Mouse (Mus musculus): ENCODE measurements around the gene Rasgef1b.

DNA sequence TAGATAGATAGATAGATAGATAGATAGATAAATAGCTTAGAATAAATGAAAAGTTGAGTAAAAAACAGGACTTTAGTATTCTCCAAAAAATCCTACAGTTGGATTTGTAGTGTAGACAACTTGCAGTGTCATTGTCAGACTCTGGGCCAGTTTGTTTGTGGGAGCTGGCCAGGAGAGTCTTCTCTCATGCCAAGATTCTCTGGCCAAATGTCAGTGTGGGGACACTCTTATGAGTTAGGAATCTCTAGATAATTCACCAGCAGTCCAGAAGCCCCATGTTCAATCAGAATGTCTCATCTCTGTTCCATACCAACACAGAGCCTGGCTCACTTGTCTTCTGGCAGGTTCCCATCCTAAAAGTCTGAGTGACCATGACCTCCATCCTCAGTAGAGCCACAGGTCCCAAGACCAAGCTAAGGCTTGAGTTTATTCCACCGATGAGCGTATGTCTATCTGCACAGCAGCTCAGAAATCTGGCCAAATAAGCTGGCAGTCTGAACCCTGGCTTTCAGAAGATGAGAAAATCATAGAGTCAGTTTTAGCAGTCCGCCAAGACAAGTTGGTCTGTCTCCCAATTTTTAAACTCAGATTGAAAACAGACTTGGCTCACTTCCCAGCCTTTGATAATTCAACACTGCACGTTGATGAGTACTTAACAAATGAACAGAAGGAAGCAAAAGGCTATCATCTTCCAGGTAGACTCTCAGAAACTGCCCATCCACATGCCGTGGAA lies 143.5 kb downstream of the Rasgef1b start:
- TF ChIP-seq CTCF (IDR thresholded peaks at IDR 0.05; ENCODE audit: extremely low read depth, insufficient read depth, low read length) (no peak), POLR2A (IDR thresholded peaks at IDR 0.05; ENCODE audit: extremely low read depth, insufficient read depth, low read length) (no peak)

Data from cortical plate, adult 2 months (tissue).